Mouse (Mus musculus): ENCODE data around the gene Mtmr12. TPM values are rescaled to one million over a fixed set of nuclear protein-coding genes. Genes with fewer than 3 reads are reported as not detected.
A peak's percentile ranks its signal among the peaks of the same experiment; 100 is the strongest.
"Not testable (repeated sequence)": the region's sequence is repeated elsewhere in the genome, so short reads cannot be mapped to it uniquely, and the experiment has no call there.

Gene Mtmr12
- total and polyA plus RNA-seq, 3 experiments = 14.3 to 38.2 TPM; not detected in 1

- H3K4me1 ChIP-seq (ENCODE audit: control insufficient read depth in 1 of 2, insufficient read depth in 2 of 2, low read length in 2 of 2); H3K4me3 ChIP-seq (ENCODE audit: control insufficient read depth in 1 of 2, insufficient read depth in 1 of 2, low read depth in 2 of 2, low read length in 2 of 2): not testable (repeated sequence)
Measured at GRCm38 (mm10) chr15:12217332-12217731, 12.5 kb downstream of the Mtmr12 start.

GRCm38 (mm10) chr15:12217849-12218248, 13.0 kb downstream of the Mtmr12 start:
- Histone ChIP-seq H3K4me1 (ENCODE audit: control insufficient read depth in 1 of 2, insufficient read depth in 2 of 2, low read length in 2 of 2) (no peaks in the 10 kb centered on the region; a peak in 1 of 4 replicates), H3K36me3 (ENCODE audit: control insufficient read depth in 1 of 2, insufficient read depth in 2 of 2, low read length in 2 of 2) (peaks cover 0 to 2% of the 10 kb centered on the region in 2 experiments; a peak in 1 of 4 replicates), H3K9me3 (replicated peaks; ENCODE audit: insufficient read depth, low read length) (no peaks in the 10 kb centered on the region), H3K9ac (ENCODE audit: control insufficient read depth, low read depth, low read length, poor library complexity, severe bottlenecking) (no peak overlapping the region), H3K27me3 (ENCODE audit: control insufficient read depth in 1 of 2, insufficient read depth in 2 of 2, low read length in 2 of 2) (no peaks in the 10 kb centered on the region), H3K27ac (ENCODE audit: control insufficient read depth, low read depth, low read length) (no peak overlapping the region), H3K79me2 (ENCODE audit: control insufficient read depth, insufficient read depth, low read length, poor library complexity) (peaks cover 80% of the 10 kb centered on the region), H3K4me3 (ENCODE audit: control insufficient read depth in 1 of 2, insufficient read depth in 1 of 2, low read depth in 2 of 2, low read length in 2 of 2) (no peak overlapping the region)
- no peak for DNase-seq (ENCODE audit: low read depth, low spot score)
- TF ChIP-seq SIN3A (IDR thresholded peaks at IDR 0.05; ENCODE audit: low read length) (no peak), USF2 (IDR thresholded peaks at IDR 0.05; ENCODE audit: borderline replicate concordance in 1 of 2, insufficient read depth in 1 of 2, low read depth in 1 of 2, low read length in 2 of 2) (no peak), ZKSCAN1 (IDR thresholded peaks at IDR 0.05; ENCODE audit: low read depth, low read length) (no peak), ZNF384 (IDR thresholded peaks at IDR 0.05; ENCODE audit: low read depth, low read length) (no peak), USF1 (IDR thresholded peaks at IDR 0.05; ENCODE audit: low read depth, low read length) (no peak), SMC3 (IDR thresholded peaks at IDR 0.05; ENCODE audit: low read depth, low read length) (no peak), HCFC1 (IDR thresholded peaks at IDR 0.05; ENCODE audit: low read depth, low read length) (no peak), TCF12 (IDR thresholded peaks at IDR 0.05; ENCODE audit: low read depth, low read length) (no peak), TBP (IDR thresholded peaks at IDR 0.05; ENCODE audit: low read depth, low read length) (no peak), CHD2 (IDR thresholded peaks at IDR 0.05; ENCODE audit: low read length) (no peak), RAD21 (IDR thresholded peaks at IDR 0.05; ENCODE audit: low read depth, low read length) (no peak), CTCF (IDR thresholded peaks at IDR 0.05 in 2 of 3, conservative IDR thresholded peaks at IDR 0.05 in 1 of 3; ENCODE audit: control insufficient read depth in 1 of 3, insufficient read depth in 1 of 3, low read depth in 2 of 3, low read length in 3 of 3, poor library complexity in 1 of 3, severe bottlenecking in 1 of 3) (no peak), RCOR1 (IDR thresholded peaks at IDR 0.05; ENCODE audit: low read depth, low read length) (no peak), BHLHE40 (IDR thresholded peaks at IDR 0.05; ENCODE audit: borderline replicate concordance, low read depth, low read length) (no peak), ZMIZ1 (IDR thresholded peaks at IDR 0.05; ENCODE audit: low read depth, low read length) (no peak), UBTF (IDR thresholded peaks at IDR 0.05; ENCODE audit: borderline replicate concordance, insufficient read depth, low read depth, low read length) (no peak), GATA1 (IDR thresholded peaks at IDR 0.05; ENCODE audit: low read depth, low read length) (no peak), ETS1 (IDR thresholded peaks at IDR 0.05; ENCODE audit: low read depth, low read length) (no peak), MXI1 (IDR thresholded peaks at IDR 0.05; ENCODE audit: low read depth, low read length) (no peak)

More at GRCm38 (mm10) chr15:12217332-12217731, 12.5 kb downstream of the Mtmr12 start:
- H3K79me2 ChIP-seq (ENCODE audit: control insufficient read depth, insufficient read depth, low read length, poor library complexity) = peaks cover 77% of the 10 kb centered on the region
- TF ChIP-seq ZNF384 (IDR thresholded peaks at IDR 0.05; ENCODE audit: low read depth, low read length) = peak; percentile 75
- H3K9me3 ChIP-seq (replicated peaks; ENCODE audit: insufficient read depth, low read length); H3K9ac ChIP-seq (ENCODE audit: control insufficient read depth, low read depth, low read length, poor library complexity, severe bottlenecking); DNase-seq (ENCODE audit: low read depth, low spot score); H3K36me3 ChIP-seq (ENCODE audit: control insufficient read depth in 1 of 2, insufficient read depth in 2 of 2, low read length in 2 of 2); H3K27ac ChIP-seq (ENCODE audit: control insufficient read depth, low read depth, low read length); H3K27me3 ChIP-seq (ENCODE audit: control insufficient read depth in 1 of 2, insufficient read depth in 2 of 2, low read length in 2 of 2): not testable (repeated sequence)

Measured in MEL (cell line).